Mouse (Mus musculus) midbrain, embryonic 16.5 days (tissue): ENCODE measurements at regions not wholly inside any gene's neighbourhood (a gene's known extent, or its start where the extent isn't known, plus 50 kb on each side); places are given as distances from the start of the nearest gene placed in this dataset.

ENCODE experiments used
- ATAC-seq: fragments of 200-750 bp; cut with Nextera tagmentation; 2 replicates; pipeline ENCODE4 v1.8.0; 2017; ENCODE audit warnings: moderate TSS enrichment
- H3K27ac ChIP-seq: fragments of 300-500 bp; sonication (generic); 2 replicates; pipeline ENCODE4 v1.5.1; 2014; ENCODE audit warnings: mild to moderate bottlenecking, low read length, mixed read lengths
- H3K27me3 ChIP-seq: fragments of 300-500 bp; sonication (generic); 2 replicates; pipeline ENCODE4 v1.6.1; 2014; ENCODE audit warnings: low read depth, low read length, mixed read lengths; ENCODE audit not compliant: control insufficient read depth, insufficient read depth
- H3K36me3 ChIP-seq: fragments of 300-500 bp; sonication (generic); 2 replicates; pipeline ENCODE4 v1.6.1; 2014; ENCODE audit warnings: mild to moderate bottlenecking, low read length, moderate library complexity, mixed read lengths; ENCODE audit not compliant: control insufficient read depth, insufficient read depth
- H3K4me1 ChIP-seq: fragments of 300-500 bp; sonication (generic); 2 replicates; pipeline ENCODE4 v1.6.1; 2014; ENCODE audit warnings: mild to moderate bottlenecking, low read length, mixed read lengths; ENCODE audit not compliant: control insufficient read depth, insufficient read depth
- H3K4me2 ChIP-seq: fragments of 300-500 bp; sonication (generic); 2 replicates; pipeline ENCODE4 v1.6.1; 2014; ENCODE audit warnings: mild to moderate bottlenecking, low read length, mixed read lengths
- H3K4me3 ChIP-seq: fragments of 300-500 bp; sonication (generic); 2 replicates; pipeline ENCODE4 v1.5.1; 2014; ENCODE audit warnings: low read depth, mild to moderate bottlenecking, low read length, moderate library complexity, mixed read lengths
- H3K9ac ChIP-seq: fragments of 300-500 bp; sonication (generic); 2 replicates; pipeline ENCODE4 v1.6.1; 2014; ENCODE audit warnings: low read depth, low read length, mixed read lengths
- H3K9me3 ChIP-seq: fragments of 300-500 bp; sonication (generic); replicated peaks from 2 replicates; pipeline ENCODE4 v1.6.1; 2014; ENCODE audit warnings: mild to moderate bottlenecking, low read length, mixed read lengths; ENCODE audit not compliant: control insufficient read depth, poor library complexity, severe bottlenecking
- WGBS: fragments of 180-500 bp; shearing (Covaris S2); extraction: QIAGEN DNeasy Blood & Tissue Kit; methylation state at CpG from one replicate; pipeline ENCODE4 v1.1.7; 2014; 5-methylcytosine and 5-hydroxymethylcytosine counted together

DNA sequence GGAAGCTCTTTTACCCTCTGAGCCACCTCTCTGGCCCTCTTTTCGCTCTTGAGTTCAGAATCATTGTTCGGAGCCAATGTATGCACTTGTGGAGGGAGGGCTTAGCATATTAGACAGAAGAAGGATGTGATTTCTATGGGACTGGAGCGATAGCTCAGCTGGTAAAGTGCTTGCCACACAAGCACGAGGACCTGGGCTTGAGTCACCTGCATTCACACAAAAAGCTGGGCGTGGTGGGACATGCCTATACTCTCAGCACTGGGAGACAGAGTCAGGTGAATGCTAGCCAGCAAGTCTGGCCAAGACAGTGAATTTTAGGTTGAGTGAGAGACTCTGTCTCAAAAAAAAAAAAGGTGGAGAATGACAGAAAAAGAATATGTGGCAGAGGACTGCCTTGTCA lies 144.7 kb downstream of the Ppp4r2 start:
- H3K27me3 ChIP-seq, result no peaks in the 10 kb centered on the region
- no peak overlapping the region for H3K9ac ChIP-seq
- 82% methylated on average over 5 of the region's 5 CpGs for WGBS
- no peaks in the 10 kb centered on the region for H3K9me3 ChIP-seq
- ATAC-seq, result no peak
- no peak overlapping the region for H3K4me2 ChIP-seq
- no peak overlapping the region for H3K27ac ChIP-seq
- H3K4me1 ChIP-seq, result peaks cover 13% of the 10 kb centered on the region
- H3K4me3 ChIP-seq, result no peak overlapping the region
- H3K36me3 ChIP-seq, result no peaks in the 10 kb centered on the region

- no peak overlapping the region for H3K9ac ChIP-seq
- no peaks in the 10 kb centered on the region for H3K27me3 ChIP-seq
- H3K4me1 ChIP-seq, result peaks cover 13% of the 10 kb centered on the region
- H3K4me2 ChIP-seq, result no peak overlapping the region
- no peaks in the 10 kb centered on the region for H3K36me3 ChIP-seq
- H3K9me3 ChIP-seq, result no peaks in the 10 kb centered on the region
- WGBS, result 69% methylated on average over 9 of the region's 9 CpGs
- H3K4me3 ChIP-seq, result no peak overlapping the region
- H3K27ac ChIP-seq, result no peak overlapping the region
- peak; percentile 61; the same call in 1 of the 2 replicates for ATAC-seq
Observed at GRCm38 (mm10) chr6:100978727-100979460, 145.5 kb downstream of the Ppp4r2 start.

DNA sequence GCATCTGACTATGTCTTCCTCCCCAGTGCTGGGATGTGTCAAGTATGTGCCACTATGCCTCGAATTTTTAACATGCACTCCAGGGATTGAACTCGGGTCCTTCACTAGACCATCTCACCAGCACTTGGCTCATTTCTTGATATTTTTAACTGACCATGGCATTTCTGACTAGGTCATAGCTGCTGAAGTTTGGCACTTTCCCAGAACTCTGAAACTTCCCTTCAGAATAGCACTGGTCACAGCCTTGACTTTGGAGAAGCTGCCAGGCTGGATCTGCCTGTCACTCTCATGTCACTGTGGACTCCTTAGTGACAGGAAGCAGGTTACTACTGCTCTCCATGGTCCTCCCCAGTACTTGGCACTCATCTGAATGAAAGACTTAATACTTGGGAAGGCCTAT lies 146.7 kb downstream of the Ppp4r2 start:
- Histone ChIP-seq H3K4me1 (peaks cover 13% of the 10 kb centered on the region), H3K9ac (no peak overlapping the region), H3K27ac (no peak overlapping the region), H3K4me2 (no peak overlapping the region), H3K4me3 (no peak overlapping the region), H3K9me3 (no peaks in the 10 kb centered on the region), H3K36me3 (no peaks in the 10 kb centered on the region), H3K27me3 (no peaks in the 10 kb centered on the region)
- WGBS, result 89% methylated on average over 2 of the region's 2 CpGs
- no peak for ATAC-seq

DNA sequence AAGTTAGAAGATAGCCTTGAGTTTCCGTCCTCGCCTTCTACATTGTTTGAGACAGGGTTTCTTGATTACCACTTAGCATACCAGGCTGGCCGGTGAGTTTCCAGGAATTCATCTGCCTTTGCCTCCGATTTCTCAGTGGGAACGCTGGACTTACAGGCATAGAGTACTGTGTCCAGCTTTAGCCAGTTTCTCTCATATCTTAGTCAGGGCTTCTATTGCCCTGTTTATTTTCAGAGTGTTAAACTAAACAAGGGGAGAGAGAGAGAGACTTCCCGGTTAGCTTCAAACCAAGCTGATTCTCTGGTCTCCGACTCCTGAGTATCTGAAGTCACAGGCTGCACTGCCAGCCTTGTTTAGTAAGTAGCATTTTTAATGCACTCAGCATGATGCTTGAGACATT lies 151.4 kb downstream of the Ppp4r2 start:
- H3K4me2 ChIP-seq, result no peak overlapping the region
- H3K27me3 ChIP-seq, result no peaks in the 10 kb centered on the region
- no peaks in the 10 kb centered on the region for H3K9me3 ChIP-seq
- no peak overlapping the region for H3K27ac ChIP-seq
- H3K4me1 ChIP-seq, result no peaks in the 10 kb centered on the region
- 70% methylated on average over 7 of the region's 7 CpGs for WGBS
- no peak for ATAC-seq
- no peak overlapping the region for H3K4me3 ChIP-seq
- H3K36me3 ChIP-seq, result no peaks in the 10 kb centered on the region
- no peak overlapping the region for H3K9ac ChIP-seq

- H3K9ac ChIP-seq, result no peak overlapping the region
- 75% methylated on average over 5 of the region's 5 CpGs for whole genome bisulfite sequencing
Observed at GRCm38 (mm10) chr6:100985334-100985937, 152.0 kb downstream of the Ppp4r2 start.

DNA sequence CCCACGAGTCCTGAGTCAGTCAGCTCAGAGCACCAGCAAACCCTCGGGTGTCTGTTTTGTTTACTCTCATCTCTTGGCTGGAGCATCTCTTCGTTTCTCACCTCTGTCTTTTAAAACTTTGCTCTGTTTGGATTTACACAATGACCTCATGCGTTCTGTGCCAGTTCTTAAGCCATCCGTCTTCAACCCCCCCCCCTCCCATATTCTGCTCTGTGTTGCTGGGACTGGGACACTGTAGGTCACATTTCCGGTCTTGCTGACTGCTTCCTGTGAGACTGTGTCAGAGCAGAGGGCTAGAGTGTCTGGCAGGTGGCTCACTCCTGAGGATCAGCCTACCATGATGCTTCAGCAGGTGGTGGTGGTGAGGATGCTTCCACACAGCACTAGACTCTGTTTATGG lies 155.1 kb downstream of the Ppp4r2 start:
- H3K36me3 ChIP-seq, result no peaks in the 10 kb centered on the region
- no peak overlapping the region for H3K9ac ChIP-seq
- H3K27ac ChIP-seq, result no peak overlapping the region
- no peaks in the 10 kb centered on the region for H3K4me1 ChIP-seq
- H3K27me3 ChIP-seq, result no peaks in the 10 kb centered on the region
- no peak overlapping the region for H3K4me2 ChIP-seq
- WGBS, result 76% methylated on average over 6 of the region's 6 CpGs
- ATAC-seq, result no peak
- H3K4me3 ChIP-seq, result no peak overlapping the region
- no peaks in the 10 kb centered on the region for H3K9me3 ChIP-seq

More at GRCm38 (mm10) chr6:100985334-100985937, 152.0 kb downstream of the Ppp4r2 start:
- no peaks in the 10 kb centered on the region for H3K4me1 ChIP-seq
- no peaks in the 10 kb centered on the region for H3K36me3 ChIP-seq
- no peak for ATAC-seq
- no peak overlapping the region for H3K4me3 ChIP-seq
- H3K27ac ChIP-seq, result no peak overlapping the region
- no peaks in the 10 kb centered on the region for H3K27me3 ChIP-seq
- H3K4me2 ChIP-seq, result no peak overlapping the region
- no peaks in the 10 kb centered on the region for H3K9me3 ChIP-seq

DNA sequence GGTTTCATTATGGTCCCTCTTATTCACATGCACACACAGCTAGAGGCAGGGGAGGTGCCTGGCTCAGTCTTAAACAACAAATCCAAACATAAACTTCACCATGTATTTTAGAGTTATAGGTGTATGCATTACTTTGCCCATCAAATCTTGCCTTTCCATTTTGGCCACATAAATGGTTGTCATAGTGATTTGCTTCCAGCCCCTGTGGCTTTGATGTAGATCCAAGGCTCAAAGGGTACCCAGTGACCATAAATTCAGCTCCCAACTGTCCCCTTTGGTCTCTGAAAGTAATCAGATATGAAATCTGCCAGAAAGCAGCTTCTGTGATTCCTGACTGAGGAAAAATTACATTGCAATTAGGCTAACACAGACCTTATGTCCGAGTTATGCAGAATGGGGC lies 160.0 kb downstream of the Ppp4r2 start:
- H3K36me3 ChIP-seq, result no peaks in the 10 kb centered on the region
- WGBS, result 71% methylated on average over 1 of the region's 1 CpGs
- H3K27ac ChIP-seq, result no peak overlapping the region
- no peak for ATAC-seq
- H3K4me3 ChIP-seq, result no peak overlapping the region
- no peaks in the 10 kb centered on the region for H3K27me3 ChIP-seq
- no peak overlapping the region for H3K9ac ChIP-seq
- no peaks in the 10 kb centered on the region for H3K4me1 ChIP-seq
- no peak overlapping the region for H3K4me2 ChIP-seq
- H3K9me3 ChIP-seq, result no peaks in the 10 kb centered on the region

- WGBS, result 28% methylated on average over 6 of the region's 6 CpGs
Observed at GRCm38 (mm10) chr6:100995874-100996560, 162.6 kb downstream of the Ppp4r2 start.

GRCm38 (mm10) chr6:100998285-100998684 lies 164.9 kb downstream of the Ppp4r2 start:
- Histone ChIP-seq H3K9me3 (no peaks in the 10 kb centered on the region), H3K4me2 (no peak overlapping the region), H3K4me3 (no peak overlapping the region), H3K4me1 (no peaks in the 10 kb centered on the region), H3K27ac (no peak overlapping the region), H3K36me3 (no peaks in the 10 kb centered on the region), H3K27me3 (no peaks in the 10 kb centered on the region), H3K9ac (no peak overlapping the region)
- WGBS, result 92% methylated on average over 1 of the region's 1 CpGs
- ATAC-seq, result no peak

More at GRCm38 (mm10) chr6:100995874-100996560, 162.6 kb downstream of the Ppp4r2 start:
- H3K9ac ChIP-seq, result no peak overlapping the region
- peak; percentile 68; the same call in 1 of the 2 replicates for ATAC-seq
- no peaks in the 10 kb centered on the region for H3K27me3 ChIP-seq
- no peaks in the 10 kb centered on the region for H3K9me3 ChIP-seq
- H3K27ac ChIP-seq, result no peak overlapping the region
- H3K36me3 ChIP-seq, result no peaks in the 10 kb centered on the region
- no peaks in the 10 kb centered on the region for H3K4me1 ChIP-seq
- H3K4me3 ChIP-seq, result no peak overlapping the region
- no peak overlapping the region for H3K4me2 ChIP-seq
